Mouse (Mus musculus) kidney, embryonic 14.5 days (tissue): ENCODE results near the gene Morn5. TPM values are rescaled to one million over a fixed set of nuclear protein-coding genes. Genes with fewer than 3 reads are reported as not detected.

Experiments used
- ATAC-seq: fragments of 200-750 bp; cut with Nextera tagmentation; 2 replicates; pipeline ENCODE4 v1.8.0; 2017; ENCODE audit warnings: moderate number of reproducible peaks, mild to moderate bottlenecking, moderate TSS enrichment, moderate library complexity; ENCODE audit not compliant: low FRiP score, low TSS enrichment
- H3K27ac ChIP-seq: fragments of 300-500 bp; sonication (generic); 2 replicates; pipeline ENCODE4 v1.5.1; 2014; ENCODE audit warnings: low read depth, mild to moderate bottlenecking, low read length, moderate library complexity, mixed read lengths
- H3K27me3 ChIP-seq: fragments of 300-500 bp; sonication (generic); 2 replicates; pipeline ENCODE4 v1.6.1; 2014; ENCODE audit warnings: mild to moderate bottlenecking, low read length; ENCODE audit not compliant: control insufficient read depth, insufficient read depth
- H3K36me3 ChIP-seq: fragments of 300-500 bp; sonication (generic); 2 replicates; pipeline ENCODE4 v1.6.1; 2014; ENCODE audit warnings: low read length, mixed read lengths; ENCODE audit not compliant: control insufficient read depth, insufficient read depth
- H3K4me1 ChIP-seq: fragments of 300-500 bp; sonication (generic); 2 replicates; pipeline ENCODE4 v1.6.1; 2014; ENCODE audit warnings: low read length, mixed read lengths; ENCODE audit not compliant: control insufficient read depth, insufficient read depth
- H3K4me2 ChIP-seq: fragments of 300-500 bp; sonication (generic); replicated peaks from 2 replicates; pipeline ENCODE4 v1.6.1; 2014; ENCODE audit warnings: low read depth, mild to moderate bottlenecking, low read length
- H3K4me3 ChIP-seq: fragments of 300-500 bp; sonication (generic); 2 replicates; pipeline ENCODE4 v1.5.1; 2014; ENCODE audit warnings: mild to moderate bottlenecking, low read length
- H3K9ac ChIP-seq: fragments of 300-500 bp; sonication (generic); 2 replicates; pipeline ENCODE4 v1.6.1; 2014; ENCODE audit warnings: low read depth, mild to moderate bottlenecking, low read length, moderate library complexity
- H3K9me3 ChIP-seq: fragments of 300-500 bp; sonication (generic); 2 replicates; pipeline ENCODE4 v1.6.1; 2016; ENCODE audit warnings: low read length; ENCODE audit not compliant: control insufficient read depth
- WGBS: fragments of 180-500 bp; shearing (Covaris S2); extraction: QIAGEN DNeasy Blood & Tissue Kit; methylation state at CpG from one replicate; pipeline ENCODE4 v1.1.7; 2014; 5-methylcytosine and 5-hydroxymethylcytosine counted together
- polyA plus RNA-seq: library from polyadenylated mRNA; unstranded; fragments of >200 nt; fragmentation: Nextera tagmentation; extraction: Ambion mirVana; gene quantifications from 2 replicates; pipeline ENCODE4 v1.2.1, GENCODE M21; 2014

Morn5 gene
- polyA plus RNA-seq, 1 experiment from 2014 or later = not detected

DNA sequence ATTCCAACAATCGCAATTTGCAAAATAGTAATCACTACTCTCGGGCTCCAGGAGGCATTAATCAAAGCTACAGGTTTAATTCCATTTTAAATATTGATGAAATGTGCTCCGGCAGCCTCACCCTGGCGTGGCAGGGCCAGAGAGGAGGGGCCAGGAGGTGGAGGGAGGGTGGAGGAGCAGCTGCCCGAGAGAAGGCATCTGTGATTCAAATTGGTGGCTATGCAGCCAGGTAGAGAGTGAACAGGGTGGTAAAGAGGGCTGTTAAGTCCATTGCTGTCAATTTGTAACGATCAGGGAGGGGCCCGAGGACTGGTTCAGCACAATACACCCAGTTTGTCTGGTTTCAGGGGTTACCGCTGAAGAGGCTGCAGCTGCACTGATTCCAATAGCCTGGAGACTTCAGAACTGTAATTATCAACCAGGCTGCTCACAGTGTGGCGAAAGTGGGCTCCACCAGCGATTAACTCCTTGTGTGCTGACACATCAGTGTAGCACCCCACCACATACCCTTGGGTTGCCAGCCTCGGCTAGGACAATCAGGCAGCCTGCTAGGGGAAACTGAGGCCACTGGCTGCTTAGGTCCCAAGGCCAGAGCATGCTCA, 28.0 kb downstream of the Morn5 start:
- H3K4me2 ChIP-seq = 0 out of 2 replicates have a peak overlapping the region, but pooled peaks have one; percentile 1
- 14% methylated on average over 11 of the region's 11 CpGs for WGBS

DNA sequence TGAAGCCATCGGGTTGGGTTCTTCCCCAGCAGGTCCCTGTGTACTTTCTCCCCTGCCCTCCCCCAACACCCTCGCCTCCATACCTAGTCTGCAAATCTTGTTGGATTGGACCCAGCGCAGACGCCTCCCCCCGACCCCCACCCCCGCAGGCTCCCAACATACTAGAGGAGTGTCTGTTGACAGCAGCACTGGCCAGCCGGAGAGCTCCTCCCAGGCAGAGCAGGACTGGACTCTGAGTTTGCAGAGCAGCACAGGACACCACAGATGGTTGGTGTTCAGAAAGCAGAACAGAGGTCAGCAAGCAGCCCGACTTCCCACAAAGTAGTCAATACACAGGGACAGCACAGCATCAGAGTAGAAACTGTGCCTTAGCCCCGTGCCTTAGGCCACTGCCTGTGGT, 32.2 kb downstream of the Morn5 start:
- Histone ChIP-seq H3K4me2 (no peak overlapping the region), H3K9ac (no peak overlapping the region), H3K36me3 (no peaks in the 10 kb centered on the region), H3K4me1 (peaks cover 9% of the 10 kb centered on the region), H3K9me3 (no peaks in the 10 kb centered on the region), H3K27me3 (peaks cover 5% of the 10 kb centered on the region), H3K27ac (no peak overlapping the region), H3K4me3 (no peak overlapping the region)
- peak; percentile 90 for ATAC-seq
- 9% methylated on average over 9 of the region's 9 CpGs for WGBS

More for the DNA sequence above, 28.0 kb downstream of the Morn5 start:
- no peaks in the 10 kb centered on the region for H3K27me3 ChIP-seq
- no peak overlapping the region for H3K9ac ChIP-seq
- H3K36me3 ChIP-seq = no peaks in the 10 kb centered on the region
- H3K27ac ChIP-seq = no peak overlapping the region
- peaks cover 9% of the 10 kb centered on the region for H3K4me1 ChIP-seq
- no peaks in the 10 kb centered on the region for H3K9me3 ChIP-seq
- H3K4me3 ChIP-seq = no peak overlapping the region
- no peak; the same call in 1 of the 2 replicates for ATAC-seq

DNA sequence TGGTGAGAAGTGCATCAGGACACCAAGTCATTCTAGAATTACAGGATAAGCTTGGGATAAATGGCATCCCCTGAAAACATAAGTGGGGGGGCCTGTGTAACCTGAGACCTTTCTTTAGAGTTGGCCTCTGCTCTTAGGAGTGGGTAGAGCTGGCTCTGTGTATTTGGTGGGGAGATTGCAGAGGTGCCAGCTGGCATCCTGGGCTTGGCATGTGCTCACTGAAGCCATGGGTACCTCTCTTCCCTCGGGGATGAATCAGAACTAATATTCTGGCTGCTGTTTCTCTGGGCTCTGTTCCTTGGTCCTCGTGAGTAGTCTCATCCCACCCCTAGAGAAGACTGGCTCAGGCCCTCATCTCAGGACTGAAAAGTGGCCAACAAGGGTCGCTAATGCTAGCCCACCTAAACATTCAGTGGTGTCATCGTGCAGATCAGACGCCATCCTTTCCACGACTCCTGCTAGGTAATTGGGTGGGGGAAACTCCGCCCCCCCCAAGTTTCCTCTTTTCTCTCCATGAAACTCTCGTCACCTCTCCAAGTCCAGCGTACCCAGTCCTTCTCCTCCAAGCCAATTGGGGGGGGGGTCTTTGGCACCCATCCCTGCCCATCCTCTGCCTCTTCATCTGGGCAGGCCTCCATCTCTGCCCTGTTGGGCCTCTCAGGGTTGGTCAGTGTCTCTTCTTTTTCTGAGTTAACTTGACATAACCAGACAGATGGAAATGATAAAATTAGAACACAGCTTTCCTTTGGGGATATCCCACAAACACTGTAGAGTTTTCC, 33.7 kb downstream of the Morn5 start:
- H3K9me3 ChIP-seq = no peaks in the 10 kb centered on the region
- no peak overlapping the region for H3K9ac ChIP-seq
- H3K4me1 ChIP-seq = peaks cover 9% of the 10 kb centered on the region
- no peak for ATAC-seq
- H3K36me3 ChIP-seq = no peaks in the 10 kb centered on the region
- WGBS = 89% methylated on average over 9 of the region's 9 CpGs
- no peak overlapping the region for H3K4me2 ChIP-seq
- no peak overlapping the region for H3K4me3 ChIP-seq
- peaks cover 7% of the 10 kb centered on the region for H3K27me3 ChIP-seq
- no peak overlapping the region for H3K27ac ChIP-seq

DNA sequence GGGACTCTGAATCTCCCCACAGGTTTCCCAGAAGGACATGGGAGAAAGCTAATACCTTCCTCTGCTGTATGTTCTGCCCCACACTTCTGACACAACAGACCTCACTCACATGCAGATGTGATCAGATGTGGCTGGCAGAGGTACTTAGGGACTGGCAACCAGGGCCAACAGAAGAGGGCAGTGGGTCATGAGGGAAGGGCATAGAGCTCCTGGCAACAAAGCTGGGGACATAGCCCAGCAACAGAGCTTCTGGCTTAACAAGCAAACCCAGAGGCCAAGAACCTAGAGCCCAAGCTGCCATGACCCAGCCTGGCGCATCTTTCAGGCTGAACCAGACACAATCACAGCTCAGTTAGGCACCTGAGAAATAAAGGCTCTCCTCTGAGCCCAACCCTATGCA, 35.8 kb downstream of the Morn5 start:
- H3K27ac ChIP-seq = no peak overlapping the region
- no peaks in the 10 kb centered on the region for H3K36me3 ChIP-seq
- H3K4me3 ChIP-seq = no peak overlapping the region
- H3K9me3 ChIP-seq = no peaks in the 10 kb centered on the region
- H3K4me1 ChIP-seq = peaks cover 9% of the 10 kb centered on the region
- H3K4me2 ChIP-seq = no peak overlapping the region
- H3K9ac ChIP-seq = no peak overlapping the region
- 84% methylated on average over 1 of the region's 1 CpGs for WGBS
- peaks cover 27% of the 10 kb centered on the region for H3K27me3 ChIP-seq
- ATAC-seq = no peak

DNA sequence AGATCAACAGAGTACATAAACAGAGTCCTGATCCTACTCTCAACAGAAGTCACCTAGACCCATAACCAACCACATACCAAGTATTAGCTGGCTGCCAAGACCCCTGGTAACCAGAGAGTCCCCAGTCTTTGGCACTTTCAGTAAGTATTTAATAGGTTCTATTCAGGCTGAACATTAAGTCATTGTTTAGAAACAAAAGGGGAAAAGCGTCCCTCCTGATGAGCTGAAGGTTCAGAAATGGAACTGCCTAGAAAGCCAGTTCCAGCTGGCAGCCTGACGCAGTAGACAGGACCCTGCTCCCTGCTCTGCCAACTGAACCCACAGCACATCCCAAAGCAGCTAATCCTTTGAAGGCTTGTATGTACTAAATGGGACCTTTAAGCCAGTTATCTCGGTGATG, 39.9 kb downstream of the Morn5 start:
- no peak for ATAC-seq
- 66% methylated on average over 3 of the region's 3 CpGs for WGBS
- no peaks in the 10 kb centered on the region for H3K9me3 ChIP-seq

DNA sequence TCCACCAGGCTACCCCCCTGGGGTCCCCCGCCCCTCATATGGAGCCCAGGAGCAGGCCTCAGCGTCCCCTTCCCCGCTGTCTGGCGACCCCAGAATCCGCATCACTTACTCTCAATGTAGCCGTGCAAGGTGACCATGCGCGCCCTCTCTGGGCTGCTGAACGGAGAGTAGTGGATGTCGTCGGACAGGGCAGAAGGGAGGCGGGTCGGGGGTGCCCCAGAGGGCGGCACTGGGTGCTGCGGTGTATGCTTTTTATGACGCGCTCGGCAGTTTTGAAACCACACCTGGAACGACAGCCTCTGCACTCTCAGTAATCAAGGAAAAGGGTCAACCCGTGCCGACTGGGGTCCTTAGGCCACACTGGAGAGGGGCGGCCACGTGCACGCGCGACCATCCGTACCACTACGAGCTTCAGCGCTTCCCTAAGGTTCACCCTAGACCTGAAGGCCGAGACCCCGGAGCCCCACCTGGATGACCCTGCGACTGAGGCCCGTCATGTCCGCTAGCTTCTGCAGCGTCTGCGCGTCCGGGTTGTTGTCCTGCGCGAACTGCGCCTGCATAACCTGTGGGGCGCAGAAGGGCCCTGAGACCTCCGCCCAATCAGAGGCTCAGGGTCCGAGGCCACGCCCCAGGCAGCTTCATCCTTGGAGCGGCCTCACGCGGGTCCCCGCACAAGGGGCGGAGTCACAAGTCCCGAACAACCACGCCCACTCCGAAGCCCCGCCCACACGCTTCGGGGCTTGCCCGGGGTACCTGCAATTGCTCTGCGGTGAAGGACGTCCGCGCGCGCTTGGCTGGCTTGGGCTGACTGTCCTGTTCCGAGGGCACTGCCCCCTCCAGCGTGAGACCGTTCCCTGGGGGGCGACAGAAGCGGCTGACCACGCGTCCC, 41.8 kb downstream of the Morn5 start:
- peak; percentile 88 for ATAC-seq
- H3K9ac ChIP-seq = peak overlapping the region; percentile 31; the same call in 1 of the 2 replicates
- H3K27me3 ChIP-seq = peaks cover 84% of the 10 kb centered on the region
- 4% methylated on average over 70 of the region's 70 CpGs for WGBS
- peaks cover 14% of the 10 kb centered on the region for H3K4me1 ChIP-seq
- no peak overlapping the region for H3K27ac ChIP-seq
- no peaks in the 10 kb centered on the region for H3K36me3 ChIP-seq
- H3K4me2 ChIP-seq = peak overlapping the region; percentile 76
- no peaks in the 10 kb centered on the region for H3K9me3 ChIP-seq
- H3K4me3 ChIP-seq = peak overlapping the region; percentile 43

More for the DNA sequence above, 39.9 kb downstream of the Morn5 start:
- peaks cover 14% of the 10 kb centered on the region for H3K4me1 ChIP-seq
- no peak overlapping the region for H3K4me3 ChIP-seq
- peaks cover 67% of the 10 kb centered on the region for H3K27me3 ChIP-seq
- no peak overlapping the region for H3K4me2 ChIP-seq
- no peak overlapping the region for H3K9ac ChIP-seq
- H3K27ac ChIP-seq = no peak overlapping the region
- no peaks in the 10 kb centered on the region for H3K36me3 ChIP-seq

DNA sequence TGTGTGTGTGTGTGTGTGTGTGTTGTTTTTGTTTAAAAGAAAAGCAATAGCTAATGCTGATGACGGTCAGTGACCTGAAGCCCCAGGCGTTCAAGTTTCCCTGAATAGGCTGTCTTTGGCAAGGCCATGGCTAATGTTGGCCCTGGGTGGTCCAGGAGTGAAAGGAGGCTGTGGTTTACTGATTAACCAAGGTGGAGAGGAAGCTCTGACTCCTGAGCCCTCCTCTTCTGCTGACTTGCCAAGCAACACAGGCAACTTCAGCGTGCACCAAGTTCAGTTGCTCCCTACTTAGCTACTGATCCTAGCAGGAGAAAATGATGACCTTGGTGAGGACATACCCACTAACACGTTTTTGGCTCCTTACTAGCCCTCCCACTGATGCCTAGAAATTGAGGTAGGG, 43.5 kb downstream of the Morn5 start:
- Histone ChIP-seq H3K4me2 (no peak overlapping the region), H3K9ac (no peak overlapping the region), H3K4me3 (no peak overlapping the region), H3K27ac (no peak overlapping the region), H3K4me1 (peaks cover 14% of the 10 kb centered on the region), H3K9me3 (no peaks in the 10 kb centered on the region), H3K27me3 (peaks cover 97% of the 10 kb centered on the region), H3K36me3 (no peaks in the 10 kb centered on the region)
- WGBS = 7% methylated on average over 4 of the region's 4 CpGs
- no peak for ATAC-seq

DNA sequence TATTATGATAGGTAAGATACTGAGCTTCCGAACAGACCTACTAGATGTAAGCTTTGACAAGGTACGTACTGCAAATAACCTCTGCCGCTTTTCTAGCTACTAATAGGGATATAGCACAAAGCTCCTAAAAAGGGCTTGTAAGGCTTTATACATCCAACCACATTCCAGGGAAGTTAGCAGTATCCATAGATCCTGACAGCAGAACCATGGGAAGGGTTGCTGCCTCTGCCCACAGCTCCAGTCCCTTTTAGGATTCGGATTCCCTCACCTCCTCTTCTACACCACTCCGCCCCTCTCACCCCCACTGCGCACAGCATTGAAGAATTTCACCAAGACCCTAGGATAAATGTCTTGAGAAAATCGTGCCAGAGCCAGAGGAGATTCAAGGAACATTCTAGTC, 44.0 kb downstream of the Morn5 start:
- WGBS = 22% methylated on average over 7 of the region's 7 CpGs
- Histone ChIP-seq H3K9ac (no peak overlapping the region), H3K4me2 (no peak overlapping the region), H3K27ac (no peak overlapping the region), H3K36me3 (no peaks in the 10 kb centered on the region), H3K4me1 (peaks cover 14% of the 10 kb centered on the region), H3K9me3 (no peaks in the 10 kb centered on the region), H3K27me3 (peaks cover 97% of the 10 kb centered on the region), H3K4me3 (no peak overlapping the region)
- ATAC-seq = no peak
